Mouse (Mus musculus): ENCODE measurements around the gene Pipox.

- TF ChIP-seq POLR2A (IDR thresholded peaks at IDR 0.05; ENCODE audit: control insufficient read depth, low read depth, low read length) (no peak), CTCF (IDR thresholded peaks at IDR 0.05; ENCODE audit: control insufficient read depth, insufficient read depth, insufficient replicate concordance, low read depth, low read length) (no peak)
These were observed 57.1 kb downstream of the Pipox start for GRCm38 (mm10) chr11:77836751-77837150.
